Mouse (Mus musculus): ENCODE data around the gene Sparc. TPM values are rescaled to one million over a fixed set of nuclear protein-coding genes. Genes with fewer than 3 reads are reported as not detected.

Sparc gene
- polyA plus RNA-seq, 2 experiments = 1,741 to 2,257 TPM

GRCm38 (mm10) chr11:55397441-55397840, 25.5 kb downstream of the Sparc start:
- Histone ChIP-seq H3K36me3 (ENCODE audit: control insufficient read depth, insufficient read depth, low read length) (peaks cover 80% of the 10 kb centered on the region), H3K9ac (ENCODE audit: low read depth, low read length, severe bottlenecking) (no peak overlapping the region), H3K27ac (replicated peaks; ENCODE audit: low read depth, low read length) (no peak overlapping the region), H3K9me3 (ENCODE audit: control insufficient read depth, low read length) (no peaks in the 10 kb centered on the region), H3K27me3 (ENCODE audit: control insufficient read depth, insufficient read depth, low read length) (no peaks in the 10 kb centered on the region), H3K4me1 (ENCODE audit: control insufficient read depth, insufficient read depth, low read length) (no peaks in the 10 kb centered on the region), H3K4me2 (replicated peaks; ENCODE audit: low read depth, low read length, severe bottlenecking) (no peak overlapping the region), H3K4me3 (replicated peaks; ENCODE audit: low read length) (no peak overlapping the region)
- no peak for TF ChIP-seq POLR2A (IDR thresholded peaks at IDR 0.05; ENCODE audit: borderline replicate concordance, extremely low read depth, insufficient read depth, insufficient read length)
- WGBS = 88% methylated on average over 9 of the region's 9 CpGs
- no peak for ATAC-seq (ENCODE audit: low FRiP score, low read depth)
- DNase-seq (ENCODE audit: low spot score) = no peak

DNA sequence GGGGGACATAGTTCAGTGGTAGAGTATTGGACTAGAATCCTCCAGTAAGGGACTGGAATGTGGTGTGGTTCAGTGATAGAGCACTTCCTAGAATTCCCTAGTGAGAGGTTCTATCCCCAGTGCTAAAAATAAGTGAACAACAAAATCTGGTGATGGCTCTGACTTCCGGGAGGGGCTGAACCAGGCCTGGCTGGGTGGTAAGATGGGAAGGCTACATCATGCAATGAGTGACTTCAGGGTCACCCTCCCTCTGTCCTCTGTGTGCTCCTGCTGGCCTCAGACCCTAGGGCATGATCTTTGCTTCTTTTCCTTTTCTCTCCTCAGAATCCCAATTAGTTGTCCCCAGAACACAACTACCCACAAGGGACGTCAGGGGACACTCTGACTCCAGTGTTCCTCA, 25.9 kb downstream of the Sparc start:
- WGBS = 91% methylated on average over 2 of the region's 2 CpGs
- ATAC-seq (ENCODE audit: low FRiP score, low read depth) = no peak
- TF ChIP-seq POLR2A (IDR thresholded peaks at IDR 0.05; ENCODE audit: borderline replicate concordance, extremely low read depth, insufficient read depth, insufficient read length) = no peak

DNA sequence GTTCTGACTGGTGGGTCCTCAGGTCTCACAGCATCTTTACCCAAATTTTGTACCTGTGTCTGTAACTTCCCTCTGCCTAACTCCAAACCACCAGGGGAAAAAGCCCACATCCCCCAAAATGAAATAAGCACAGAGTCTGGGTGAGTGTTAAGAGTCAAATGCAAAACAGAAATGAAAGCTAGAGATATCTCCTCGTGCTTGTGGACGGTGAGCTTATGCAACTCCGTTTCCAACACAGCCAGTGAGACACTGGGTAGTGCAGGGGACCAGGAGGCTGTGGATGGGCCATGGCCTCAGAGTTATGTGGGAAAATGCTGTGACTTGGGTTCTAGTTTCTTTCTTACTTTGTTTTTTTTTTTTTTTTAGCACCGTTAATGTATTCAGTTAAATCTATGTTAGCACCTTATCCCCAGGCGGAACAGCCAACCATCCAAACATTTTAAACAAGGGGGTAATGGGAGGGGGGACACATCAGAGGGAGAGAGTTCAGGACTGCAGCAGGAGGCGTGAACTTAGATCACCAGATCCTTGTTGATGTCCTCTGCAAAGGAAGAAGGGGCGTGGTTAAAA, 27.8 kb downstream of the Sparc start:
- WGBS = 77% methylated on average over 7 of the region's 7 CpGs
- no peak for DNase-seq (ENCODE audit: low spot score)
- Histone ChIP-seq H3K27me3 (ENCODE audit: control insufficient read depth, insufficient read depth, low read length) (no peaks in the 10 kb centered on the region), H3K9ac (ENCODE audit: low read depth, low read length, severe bottlenecking) (no peak overlapping the region), H3K4me3 (replicated peaks; ENCODE audit: low read length) (no peak overlapping the region), H3K36me3 (ENCODE audit: control insufficient read depth, insufficient read depth, low read length) (peaks cover 59% of the 10 kb centered on the region), H3K9me3 (ENCODE audit: control insufficient read depth, low read length) (no peaks in the 10 kb centered on the region), H3K4me2 (replicated peaks; ENCODE audit: low read depth, low read length, severe bottlenecking) (no peak overlapping the region), H3K4me1 (ENCODE audit: control insufficient read depth, insufficient read depth, low read length) (no peaks in the 10 kb centered on the region), H3K27ac (replicated peaks; ENCODE audit: low read depth, low read length) (no peak overlapping the region)
- no peak for TF ChIP-seq POLR2A (IDR thresholded peaks at IDR 0.05; ENCODE audit: borderline replicate concordance, extremely low read depth, insufficient read depth, insufficient read length)
- ATAC-seq (ENCODE audit: low FRiP score, low read depth) = no peak

More for the DNA sequence above, 25.9 kb downstream of the Sparc start:
- no peak overlapping the region for H3K4me3 ChIP-seq (replicated peaks; ENCODE audit: low read length)
- no peaks in the 10 kb centered on the region for H3K9me3 ChIP-seq (ENCODE audit: control insufficient read depth, low read length)
- no peak overlapping the region for H3K9ac ChIP-seq (ENCODE audit: low read depth, low read length, severe bottlenecking)
- no peaks in the 10 kb centered on the region for H3K27me3 ChIP-seq (ENCODE audit: control insufficient read depth, insufficient read depth, low read length)
- no peak for DNase-seq (ENCODE audit: low spot score)
- no peak overlapping the region for H3K4me2 ChIP-seq (replicated peaks; ENCODE audit: low read depth, low read length, severe bottlenecking)
- no peak overlapping the region for H3K27ac ChIP-seq (replicated peaks; ENCODE audit: low read depth, low read length)
- peaks cover 76% of the 10 kb centered on the region for H3K36me3 ChIP-seq (ENCODE audit: control insufficient read depth, insufficient read depth, low read length)
- no peaks in the 10 kb centered on the region for H3K4me1 ChIP-seq (ENCODE audit: control insufficient read depth, insufficient read depth, low read length)

- DNase-seq (ENCODE audit: low spot score) (no peak), ATAC-seq (ENCODE audit: low FRiP score, low read depth) (no peak)
- H3K27me3 ChIP-seq (ENCODE audit: control insufficient read depth, insufficient read depth, low read length) = no peaks in the 10 kb centered on the region
- no peaks in the 10 kb centered on the region for H3K9me3 ChIP-seq (ENCODE audit: control insufficient read depth, low read length)
- peaks cover 54% of the 10 kb centered on the region for H3K36me3 ChIP-seq (ENCODE audit: control insufficient read depth, insufficient read depth, low read length)
- no peaks in the 10 kb centered on the region for H3K4me1 ChIP-seq (ENCODE audit: control insufficient read depth, insufficient read depth, low read length)
- H3K27ac ChIP-seq (replicated peaks; ENCODE audit: low read depth, low read length) = no peak overlapping the region
- no peak overlapping the region for H3K4me2 ChIP-seq (replicated peaks; ENCODE audit: low read depth, low read length, severe bottlenecking)
- 65% methylated on average over 6 of the region's 6 CpGs for WGBS
- H3K9ac ChIP-seq (ENCODE audit: low read depth, low read length, severe bottlenecking) = no peak overlapping the region
- no peak overlapping the region for H3K4me3 ChIP-seq (replicated peaks; ENCODE audit: low read length)
- no peak for TF ChIP-seq POLR2A (IDR thresholded peaks at IDR 0.05; ENCODE audit: borderline replicate concordance, extremely low read depth, insufficient read depth, insufficient read length)
Observed at GRCm38 (mm10) chr11:55394592-55394991, 28.4 kb downstream of the Sparc start.

- no peaks in the 10 kb centered on the region for H3K9me3 ChIP-seq (ENCODE audit: control insufficient read depth, low read length)
- no peak overlapping the region for H3K4me2 ChIP-seq (replicated peaks; ENCODE audit: low read depth, low read length, severe bottlenecking)
- no peak overlapping the region for H3K27ac ChIP-seq (replicated peaks; ENCODE audit: low read depth, low read length)
- peaks cover 32% of the 10 kb centered on the region for H3K36me3 ChIP-seq (ENCODE audit: control insufficient read depth, insufficient read depth, low read length)
- WGBS = 30% methylated on average over 10 of the region's 10 CpGs
- TF ChIP-seq POLR2A (IDR thresholded peaks at IDR 0.05; ENCODE audit: borderline replicate concordance, extremely low read depth, insufficient read depth, insufficient read length) = no peak
- DNase-seq (ENCODE audit: low spot score) (peak; percentile 65), ATAC-seq (ENCODE audit: low FRiP score, low read depth) (0 out of 2 replicates have a peak, but pooled peaks have one; percentile 8)
- H3K9ac ChIP-seq (ENCODE audit: low read depth, low read length, severe bottlenecking) = no peak overlapping the region
- no peaks in the 10 kb centered on the region for H3K27me3 ChIP-seq (ENCODE audit: control insufficient read depth, insufficient read depth, low read length)
- H3K4me1 ChIP-seq (ENCODE audit: control insufficient read depth, insufficient read depth, low read length) = no peaks in the 10 kb centered on the region
- no peak overlapping the region for H3K4me3 ChIP-seq (replicated peaks; ENCODE audit: low read length)
Observed at GRCm38 (mm10) chr11:55392474-55392873, 30.5 kb downstream of the Sparc start.
